Mouse (Mus musculus) embryonic fibroblast, embryonic 13.5 days (primary cell): Measurements from ENCODE around the gene Stpg3.

ENCODE experiments used
- CTCF ChIP-seq: IDR thresholded peaks from 2 replicates; pipeline ENCODE4 v1.5.1; 2011; ENCODE audit warnings: mild to moderate bottlenecking, control low read depth, low read length, moderate library complexity, borderline replicate concordance; ENCODE audit not compliant: insufficient read depth
- POLR2A ChIP-seq: IDR thresholded peaks from 2 replicates; pipeline ENCODE4 v1.6.1; 2011; ENCODE audit warnings: low read depth, mild to moderate bottlenecking, control low read depth, low read length, moderate library complexity

- TF ChIP-seq CTCF (no peak), POLR2A (no peak)
Observed at GRCm38 (mm10) chr2:25177076-25177475, 37.4 kb downstream of the Stpg3 start.
